Mouse (Mus musculus) kidney, embryonic 16.5 days (tissue): ENCODE results near the gene Rasgrp1. TPM values are rescaled to one million over a fixed set of nuclear protein-coding genes. Genes with fewer than 3 reads are reported as not detected.
A peak's percentile ranks its signal among the peaks of the same experiment; 100 is the strongest.

Experiments used
- ATAC-seq: fragments of 200-750 bp; cut with Nextera tagmentation; 2 replicates; pipeline ENCODE4 v1.8.0; 2017; ENCODE audit warnings: moderate TSS enrichment; ENCODE audit not compliant: low FRiP score, low TSS enrichment
- H3K27ac ChIP-seq: fragments of 300-500 bp; sonication (generic); 2 replicates; pipeline ENCODE4 v1.5.1; 2014; ENCODE audit warnings: low read length
- H3K27me3 ChIP-seq: fragments of 300-500 bp; sonication (generic); 2 replicates; pipeline ENCODE4 v1.6.1; 2014; ENCODE audit warnings: low read length, control low read depth, mixed read lengths; ENCODE audit not compliant: insufficient read depth
- H3K36me3 ChIP-seq: fragments of 300-500 bp; sonication (generic); 2 replicates; pipeline ENCODE4 v1.6.1; 2014; ENCODE audit warnings: low read length, control low read depth, mixed read lengths; ENCODE audit not compliant: insufficient read depth
- H3K4me1 ChIP-seq: fragments of 300-500 bp; sonication (generic); 2 replicates; pipeline ENCODE4 v1.6.1; 2014; ENCODE audit warnings: low read length, control low read depth, mixed read lengths; ENCODE audit not compliant: insufficient read depth
- H3K4me2 ChIP-seq: fragments of 300-500 bp; sonication (generic); replicated peaks from 2 replicates; pipeline ENCODE4 v1.6.1; 2014; ENCODE audit warnings: low read depth, low read length
- H3K4me3 ChIP-seq: fragments of 300-500 bp; sonication (generic); 2 replicates; pipeline ENCODE4 v1.5.1; 2014; ENCODE audit warnings: mild to moderate bottlenecking, low read length
- H3K9ac ChIP-seq: fragments of 300-500 bp; sonication (generic); replicated peaks from 2 replicates; pipeline ENCODE4 v1.6.1; 2014; ENCODE audit warnings: low read length
- H3K9me3 ChIP-seq: fragments of 300-500 bp; sonication (generic); 2 replicates; pipeline ENCODE4 v1.6.1; 2016; ENCODE audit warnings: low read length, control low read depth
- WGBS: fragments of 180-500 bp; shearing (Covaris S2); extraction: QIAGEN DNeasy Blood & Tissue Kit; methylation state at CpG from one replicate; pipeline ENCODE4 v1.1.7; 2014; 5-methylcytosine and 5-hydroxymethylcytosine counted together
- polyA plus RNA-seq: library from polyadenylated mRNA; unstranded; fragments of >200 nt; fragmentation: Nextera tagmentation; extraction: Ambion mirVana; gene quantifications from 2 replicates; pipeline ENCODE4 v1.2.1, GENCODE M21; 2015

The Rasgrp1 gene
- polyA plus RNA-seq, 1 experiment from 2014 or later: 0.50 TPM

DNA sequence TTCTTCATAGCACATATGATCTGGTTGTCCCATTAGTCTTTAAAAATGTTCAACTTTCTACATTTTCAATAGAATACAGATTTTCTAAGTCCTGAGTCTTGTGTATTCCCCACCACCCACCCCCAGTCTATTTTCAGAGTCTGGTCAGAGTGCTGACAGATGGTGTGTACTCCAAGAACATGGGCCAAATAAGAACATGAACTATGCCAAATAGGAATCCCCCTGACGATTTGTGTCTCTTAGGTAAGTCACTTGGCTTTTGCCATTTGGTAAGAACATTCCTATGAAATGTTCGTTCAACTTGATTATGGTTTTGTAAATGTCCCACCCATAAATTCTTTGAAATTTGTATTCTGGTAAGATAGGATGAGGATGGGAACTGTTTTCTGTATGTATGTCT lies 33.8 kb downstream of the Rasgrp1 start:
- no peak for ATAC-seq
- Histone ChIP-seq H3K27me3 (no peaks in the 10 kb centered on the region), H3K4me1 (no peaks in the 10 kb centered on the region), H3K4me2 (no peak overlapping the region), H3K9ac (no peak overlapping the region), H3K9me3 (no peaks in the 10 kb centered on the region), H3K27ac (no peak overlapping the region), H3K36me3 (no peaks in the 10 kb centered on the region), H3K4me3 (no peak overlapping the region)
- 87% methylated on average over 2 of the region's 2 CpGs for WGBS

GRCm38 (mm10) chr2:117307959-117308358 lies 34.8 kb downstream of the Rasgrp1 start:
- ATAC-seq: no peak
- H3K36me3 ChIP-seq: no peaks in the 10 kb centered on the region
- H3K27ac ChIP-seq: no peak overlapping the region
- WGBS: 87% methylated on average over 3 of the region's 3 CpGs
- no peak overlapping the region for H3K4me2 ChIP-seq
- no peak overlapping the region for H3K9ac ChIP-seq
- no peak overlapping the region for H3K4me3 ChIP-seq
- H3K9me3 ChIP-seq: no peaks in the 10 kb centered on the region
- H3K4me1 ChIP-seq: no peaks in the 10 kb centered on the region
- no peaks in the 10 kb centered on the region for H3K27me3 ChIP-seq

GRCm38 (mm10) chr2:117304941-117305340 lies 37.9 kb downstream of the Rasgrp1 start:
- no peak overlapping the region for H3K4me3 ChIP-seq
- no peak overlapping the region for H3K9ac ChIP-seq
- no peak overlapping the region for H3K4me2 ChIP-seq
- no peak overlapping the region for H3K27ac ChIP-seq
- WGBS: 87% methylated on average over 5 of the region's 5 CpGs
- H3K4me1 ChIP-seq: no peaks in the 10 kb centered on the region
- no peaks in the 10 kb centered on the region for H3K27me3 ChIP-seq
- no peak for ATAC-seq
- H3K36me3 ChIP-seq: no peaks in the 10 kb centered on the region
- H3K9me3 ChIP-seq: no peaks in the 10 kb centered on the region

DNA sequence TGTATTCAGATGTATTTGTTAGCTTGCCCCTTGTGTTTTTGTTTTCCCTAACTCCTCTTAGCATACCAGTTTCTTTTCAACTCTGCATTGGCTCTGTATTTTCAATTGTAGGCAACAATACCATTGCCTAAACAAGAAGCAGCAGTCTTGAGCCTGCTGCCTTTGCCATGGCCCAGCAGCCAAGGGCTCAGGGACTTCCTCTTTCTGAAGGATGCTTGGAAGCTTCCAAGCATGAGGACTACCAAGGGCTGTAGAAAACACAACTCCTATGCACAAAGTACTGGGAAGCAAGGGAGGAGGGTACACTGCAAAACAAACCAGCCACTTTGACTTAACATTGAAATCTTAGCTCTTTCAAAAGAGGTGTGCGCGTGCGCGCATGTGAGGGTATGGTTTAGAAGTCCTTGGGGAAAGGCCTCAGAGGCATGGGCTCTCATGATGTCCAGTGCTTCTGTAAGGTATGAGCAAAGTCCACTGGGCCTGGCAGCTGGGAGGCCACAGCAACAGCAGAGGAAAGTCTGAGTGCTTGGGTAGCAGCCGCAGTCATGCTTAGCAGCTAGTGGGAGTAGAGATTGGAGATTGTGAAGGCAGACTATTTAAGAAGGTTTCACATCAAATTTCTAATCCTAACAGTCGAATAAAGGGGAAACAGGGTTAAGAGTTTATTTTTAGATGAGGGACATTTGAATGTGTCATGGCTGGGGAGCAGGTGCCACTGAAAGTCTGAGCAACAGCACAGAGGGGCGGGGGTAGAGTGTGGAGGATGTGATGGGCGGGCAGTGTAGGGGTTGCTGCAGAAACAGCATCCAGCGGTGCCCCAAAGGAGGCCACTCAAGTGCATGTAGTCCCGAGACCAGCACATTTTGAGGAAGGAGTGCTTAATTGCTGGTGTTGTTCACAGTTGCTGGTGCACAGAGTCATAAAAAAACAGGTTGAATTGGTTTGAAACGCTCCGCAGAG lies 39.1 kb downstream of the Rasgrp1 start:
- no peaks in the 10 kb centered on the region for H3K36me3 ChIP-seq
- 86% methylated on average over 12 of the region's 12 CpGs for WGBS
- H3K9me3 ChIP-seq: no peaks in the 10 kb centered on the region
- H3K27me3 ChIP-seq: no peaks in the 10 kb centered on the region
- H3K4me3 ChIP-seq: no peak overlapping the region
- no peak for ATAC-seq
- no peak overlapping the region for H3K4me2 ChIP-seq
- H3K4me1 ChIP-seq: no peaks in the 10 kb centered on the region
- no peak overlapping the region for H3K9ac ChIP-seq
- no peak overlapping the region for H3K27ac ChIP-seq

GRCm38 (mm10) chr2:117299596-117300448 lies 43.0 kb downstream of the Rasgrp1 start:
- Histone ChIP-seq H3K4me3 (no peak overlapping the region), H3K9ac (no peak overlapping the region), H3K27ac (no peak overlapping the region), H3K36me3 (no peaks in the 10 kb centered on the region), H3K4me1 (no peaks in the 10 kb centered on the region), H3K27me3 (no peaks in the 10 kb centered on the region), H3K9me3 (no peaks in the 10 kb centered on the region), H3K4me2 (no peak overlapping the region)
- no peak for ATAC-seq
- WGBS: 79% methylated on average over 16 of the region's 16 CpGs

- Histone ChIP-seq H3K9me3 (no peaks in the 10 kb centered on the region), H3K4me1 (no peaks in the 10 kb centered on the region), H3K27me3 (no peaks in the 10 kb centered on the region), H3K27ac (no peak overlapping the region), H3K9ac (no peak overlapping the region), H3K36me3 (no peaks in the 10 kb centered on the region), H3K4me2 (no peak overlapping the region), H3K4me3 (no peak overlapping the region)
- ATAC-seq: no peak
- WGBS: 91% methylated on average over 7 of the region's 7 CpGs
These were observed 54.5 kb downstream of the Rasgrp1 start for GRCm38 (mm10) chr2:117288291-117288690.

GRCm38 (mm10) chr2:117263786-117264408 lies 78.9 kb downstream of the Rasgrp1 start:
- 72% methylated on average over 11 of the region's 11 CpGs for WGBS
- no peaks in the 10 kb centered on the region for H3K9me3 ChIP-seq
- H3K4me3 ChIP-seq: no peak overlapping the region
- peak; percentile 69; the same call in 1 of the 2 replicates for ATAC-seq
- no peaks in the 10 kb centered on the region for H3K27me3 ChIP-seq
- H3K27ac ChIP-seq: no peak overlapping the region
- H3K4me1 ChIP-seq: no peaks in the 10 kb centered on the region
- no peak overlapping the region for H3K9ac ChIP-seq
- H3K36me3 ChIP-seq: peaks cover 38% of the 10 kb centered on the region
- no peak overlapping the region for H3K4me2 ChIP-seq

GRCm38 (mm10) chr2:117262184-117262583 lies 80.6 kb downstream of the Rasgrp1 start:
- Histone ChIP-seq H3K4me2 (no peak overlapping the region), H3K9ac (no peak overlapping the region), H3K4me3 (no peak overlapping the region), H3K27ac (no peak overlapping the region), H3K27me3 (no peaks in the 10 kb centered on the region), H3K4me1 (no peaks in the 10 kb centered on the region), H3K36me3 (peaks cover 32% of the 10 kb centered on the region), H3K9me3 (no peaks in the 10 kb centered on the region)
- WGBS: 84% methylated on average over 5 of the region's 5 CpGs
- no peak for ATAC-seq

DNA sequence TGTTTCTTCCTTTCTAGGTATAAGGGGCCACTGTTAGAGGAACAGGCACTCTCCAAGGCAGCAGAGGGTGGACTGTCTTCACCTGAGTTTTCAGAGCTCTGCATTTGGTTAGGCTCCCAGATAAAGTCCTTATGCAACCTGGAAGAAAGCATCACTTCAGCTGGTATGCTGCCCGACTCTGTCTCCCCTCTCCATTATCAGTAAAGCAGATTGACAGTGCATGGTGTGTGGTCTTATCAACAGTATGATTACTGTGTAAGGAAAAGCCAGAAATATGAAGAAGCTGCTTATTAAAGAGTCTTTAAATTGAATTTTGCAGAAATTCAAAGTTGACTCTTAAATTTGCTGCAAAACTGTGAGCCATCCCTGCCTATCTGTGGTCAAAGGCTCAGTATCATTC lies 85.2 kb downstream of the Rasgrp1 start:
- H3K4me3 ChIP-seq: no peak overlapping the region
- no peaks in the 10 kb centered on the region for H3K27me3 ChIP-seq
- H3K4me2 ChIP-seq: no peak overlapping the region
- no peaks in the 10 kb centered on the region for H3K4me1 ChIP-seq
- H3K9me3 ChIP-seq: no peaks in the 10 kb centered on the region
- no peak overlapping the region for H3K27ac ChIP-seq
- no peak for ATAC-seq
- peaks cover 13% of the 10 kb centered on the region for H3K36me3 ChIP-seq
- no peak overlapping the region for H3K9ac ChIP-seq
- 83% methylated on average over 1 of the region's 1 CpGs for WGBS
